Mouse (Mus musculus) right cerebral cortex, postnatal 25 days (tissue): Measurements from ENCODE around the gene Ugt2b37.
"Not testable (repeated sequence)": the region's sequence is repeated elsewhere in the genome, so short reads cannot be mapped to it uniquely, and the experiment has no call there.

Experiments used
- DNase-seq: peaks from one replicate; pipeline ENCODE4 v3.0.0; 2022

Ugt2b37 gene

DNA sequence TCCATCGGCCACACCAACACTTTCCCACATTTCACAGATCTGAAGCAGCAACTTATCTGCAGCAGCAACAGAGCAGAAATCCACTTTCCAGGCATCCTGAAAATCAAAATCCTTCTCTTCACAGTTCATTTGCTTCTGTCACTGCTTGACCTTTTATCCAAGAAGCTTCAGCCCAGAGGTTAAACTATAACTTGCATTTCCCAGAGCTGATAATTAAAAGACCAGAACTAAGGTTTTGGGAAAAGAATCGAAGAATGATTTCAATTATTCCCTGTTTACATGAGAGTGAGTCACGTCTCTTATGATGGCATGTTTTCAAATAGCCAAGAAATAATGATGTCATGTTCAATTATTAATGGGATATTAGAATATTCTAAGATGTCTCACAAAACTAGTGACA lies at the start of gene Ugt2b37:
Gene Ugt2b37 (minus strand): TSS at position 129 of the 400 bp plus-strand sequence.
- DNase-seq = not testable (repeated sequence)

DNA sequence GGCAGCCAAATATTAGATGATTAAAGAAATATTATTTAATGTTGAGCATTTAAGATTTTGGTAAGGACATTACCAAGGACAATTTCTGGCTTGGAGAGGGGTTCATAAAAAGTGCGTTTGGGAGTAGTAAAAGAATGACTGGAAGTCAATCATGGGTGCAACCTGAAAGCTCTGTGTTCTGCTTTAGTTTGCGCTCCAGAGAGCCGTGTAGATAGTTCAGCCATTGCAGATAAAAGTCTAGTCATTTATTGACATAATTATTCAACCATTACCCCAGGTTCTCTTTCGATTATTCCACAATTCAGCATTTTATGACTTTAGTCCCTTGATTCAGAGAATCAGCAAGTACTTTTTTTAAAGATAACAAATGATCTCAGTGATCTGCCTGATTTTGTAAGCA lies 31.6 kb upstream of the Ugt2b37 start:
- not testable (repeated sequence) for DNase-seq

DNA sequence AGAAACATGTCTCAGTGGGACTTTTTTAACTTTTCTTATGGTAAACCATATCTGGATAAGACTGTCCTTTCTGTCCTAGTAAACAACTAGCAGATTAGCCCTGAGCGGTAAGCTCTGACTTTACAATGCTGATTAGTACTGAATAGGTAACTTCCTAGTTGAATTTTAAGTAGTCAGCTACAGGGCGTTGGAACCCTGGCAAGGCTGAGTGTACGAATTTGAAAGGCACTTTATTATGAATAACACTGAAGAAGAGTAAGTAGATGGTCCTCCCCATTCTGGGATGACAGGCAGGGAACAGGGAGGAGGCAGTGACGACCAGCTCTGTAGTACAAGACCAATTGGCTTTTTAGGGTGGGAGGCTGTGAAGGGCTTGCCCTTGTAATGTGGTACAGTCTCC lies 21.4 kb upstream of the Ugt2b37 start:
- not testable (repeated sequence) for DNase-seq

DNA sequence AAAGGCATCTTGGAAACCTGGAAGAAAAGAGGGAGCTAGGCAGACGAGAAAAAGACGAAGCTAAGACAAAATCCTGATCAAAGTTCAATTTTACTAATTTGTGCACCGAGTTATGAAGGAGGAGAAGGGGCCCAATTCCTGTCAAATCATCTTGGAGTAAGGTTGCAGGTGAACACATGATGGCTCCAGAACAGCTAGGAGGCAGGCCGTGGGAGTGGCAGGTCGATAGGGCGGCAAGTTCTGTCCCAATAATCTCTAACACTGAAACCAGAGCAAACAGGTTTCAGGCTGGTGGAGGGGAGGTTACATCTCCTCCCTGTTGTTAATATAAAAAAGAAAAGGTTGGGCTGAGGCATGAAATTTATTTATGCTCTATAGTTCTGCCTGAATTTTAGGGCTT lies 21.0 kb upstream of the Ugt2b37 start:
- no peak for DNase-seq

GRCm38 (mm10) chr5:87255831-87256230 lies 1.2 kb upstream of the Ugt2b37 start:
- DNase-seq = no peak

DNA sequence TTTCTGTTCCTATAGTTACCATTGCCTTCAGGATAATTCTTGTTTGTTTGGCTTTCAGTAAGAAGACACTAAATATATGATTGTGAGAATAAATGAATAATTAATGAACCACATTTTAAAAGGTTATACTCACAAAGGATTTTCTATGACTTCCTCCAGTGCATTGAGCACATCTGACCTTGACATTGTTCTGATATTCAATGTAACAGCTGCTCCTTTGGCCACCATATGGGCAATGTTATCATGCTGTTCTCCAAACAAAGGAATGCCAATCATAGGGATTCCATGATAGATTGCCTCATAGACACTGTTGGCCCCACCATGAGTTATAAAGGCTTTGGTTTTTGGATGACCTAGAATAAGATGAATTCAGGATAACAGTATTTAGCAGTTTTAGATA lies 12.5 kb downstream of the Ugt2b37 start:
- not testable (repeated sequence) for DNase-seq

DNA sequence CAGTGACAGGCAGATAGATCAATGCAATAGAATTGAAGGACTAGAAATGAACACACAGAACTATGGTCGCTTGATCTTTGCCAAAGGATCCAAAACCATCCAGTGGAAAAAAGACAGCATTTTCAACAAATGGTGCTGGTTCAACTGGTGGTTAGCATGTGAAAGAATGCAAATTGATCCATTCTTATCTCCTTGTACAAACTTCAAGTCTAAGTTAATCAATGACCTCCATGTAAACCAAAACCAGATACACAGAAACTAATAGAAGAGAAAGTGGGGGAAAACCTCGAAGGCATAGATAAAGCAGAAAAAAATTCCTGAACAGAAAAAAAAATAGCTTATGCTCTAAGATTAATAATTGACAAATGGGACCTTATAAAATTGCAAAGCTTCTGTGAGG lies 58.2 kb downstream of the Ugt2b37 start:
- not testable (repeated sequence) for DNase-seq
